Comparison of ENCODE assay signal across 10 mouse cellular contexts in genomic region chr19:17498586-17499235, GRCm38 (mm10).
DNase-seq lines count a peak whose midpoint lies in the region.
"Had no signal": no experiment of that assay in that cellular context is flagged by ENCODE, and none has a peak within 500 bp of the region (broad histone marks: within the 10 kb centered on the region; RNA-seq: fewer than 3 reads in every experiment).

No protein-coding gene starts in this region.

- intact Hi-C loops in heart, postnatal 36 days (cut with DNase I): no loop called here

- peak; percentile 56 for DNase-seq in gastrocnemius, adult 18-20 months (ENCODE audit: low spot score)
- DNase-seq in gastrocnemius, postnatal 10 days: no peak
- DNase-seq in urinary bladder, postnatal 36 days (ENCODE audit: low spot score in 2 of 2): peak; percentile 5 to 49
- DNase-seq in urinary bladder, postnatal 25 days (ENCODE audit: low spot score): no peak
- DNase-seq in heart, postnatal 36 days: peak; percentile 20 to 53
- no peak for DNase-seq in right cerebral cortex, postnatal 25 days
- no peak for DNase-seq in spleen, postnatal 4 days (ENCODE audit: low spot score in 2 of 2)
- DNase-seq in cerebellum, adult 8-10 months: no peak
- DNase-seq: cerebellum, adult 11-12 months; kidney, adult 9 months had no signal

Comparison
In these comparisons a context has a peak if more than half of its experiments do, and no peak if none do; other contexts are left out.
1. DNase-seq: peak in gastrocnemius, adult 18-20 months (single experiment), urinary bladder, postnatal 36 days (2 of 2) and heart, postnatal 36 days (2 of 2); none in gastrocnemius, postnatal 10 days (single experiment), urinary bladder, postnatal 25 days (single experiment), right cerebral cortex, postnatal 25 days (single experiment), spleen, postnatal 4 days (0 of 2) and cerebellum, adult 8-10 months (single experiment).